Mouse (Mus musculus) midbrain, embryonic 14.5 days (tissue): ENCODE measurements around the gene Apol6. TPM values are rescaled to one million over a fixed set of nuclear protein-coding genes. Genes with fewer than 3 reads are reported as not detected.

Source experiments
- ATAC-seq: fragments of 200-750 bp; cut with Nextera tagmentation; 2 replicates; pipeline ENCODE4 v1.8.0; 2017; ENCODE audit warnings: moderate number of reproducible peaks, moderate library complexity; ENCODE audit not compliant: low FRiP score, low TSS enrichment
- DNase-seq: peaks from one replicate; pipeline ENCODE4 v3.0.0-alpha.2; 2015
- H3K27ac ChIP-seq: fragments of 300-500 bp; sonication (generic); replicated peaks from 2 replicates; pipeline ENCODE4 v1.5.1; 2014; ENCODE audit warnings: mild to moderate bottlenecking, low read depth, low read length, moderate library complexity
- H3K27me3 ChIP-seq: fragments of 300-500 bp; sonication (generic); 2 replicates; pipeline ENCODE4 v1.6.1; 2014; ENCODE audit warnings: low read length, control low read depth, mixed read lengths; ENCODE audit not compliant: control insufficient read depth, insufficient read depth
- H3K36me3 ChIP-seq: fragments of 300-500 bp; sonication (generic); 2 replicates; pipeline ENCODE4 v1.6.1; 2014; ENCODE audit warnings: low read length, control low read depth; ENCODE audit not compliant: control insufficient read depth, insufficient read depth
- H3K4me1 ChIP-seq: fragments of 300-500 bp; sonication (generic); 2 replicates; pipeline ENCODE4 v1.6.1; 2014; ENCODE audit warnings: mild to moderate bottlenecking, antibody characterized with exemption, low read length, control low read depth; ENCODE audit not compliant: control insufficient read depth, insufficient read depth
- H3K4me2 ChIP-seq: fragments of 300-500 bp; sonication (generic); 2 replicates; pipeline ENCODE4 v1.6.1; 2014; ENCODE audit warnings: mild to moderate bottlenecking, low read length, moderate library complexity
- H3K4me3 ChIP-seq: fragments of 300-500 bp; sonication (generic); replicated peaks from 2 replicates; pipeline ENCODE4 v1.5.1; 2014; ENCODE audit warnings: low read depth, low read length
- H3K9ac ChIP-seq: fragments of 300-500 bp; sonication (generic); replicated peaks from 2 replicates; pipeline ENCODE4 v1.6.1; 2014; ENCODE audit warnings: mild to moderate bottlenecking, low read length, moderate library complexity
- H3K9me3 ChIP-seq: fragments of 300-500 bp; sonication (generic); 2 replicates; pipeline ENCODE4 v1.6.1; 2016; ENCODE audit warnings: low read length, control low read depth, mixed read lengths; ENCODE audit not compliant: control insufficient read depth
- WGBS: fragments of 180-500 bp; shearing (Covaris S2); extraction: QIAGEN DNeasy Blood & Tissue Kit; methylation state at CpG from one replicate; pipeline ENCODE4 v1.1.7; 2014; 5-methylcytosine and 5-hydroxymethylcytosine counted together
- polyA plus RNA-seq: library from polyadenylated mRNA; unstranded; fragments of >200 nt; fragmentation: Nextera tagmentation; extraction: Ambion mirVana; gene quantifications from 2 replicates; pipeline ENCODE4 v1.2.1, GENCODE M21; 2014

Gene Apol6
- polyA plus RNA-seq, 1 experiment from 2014 or later, result not detected

DNA sequence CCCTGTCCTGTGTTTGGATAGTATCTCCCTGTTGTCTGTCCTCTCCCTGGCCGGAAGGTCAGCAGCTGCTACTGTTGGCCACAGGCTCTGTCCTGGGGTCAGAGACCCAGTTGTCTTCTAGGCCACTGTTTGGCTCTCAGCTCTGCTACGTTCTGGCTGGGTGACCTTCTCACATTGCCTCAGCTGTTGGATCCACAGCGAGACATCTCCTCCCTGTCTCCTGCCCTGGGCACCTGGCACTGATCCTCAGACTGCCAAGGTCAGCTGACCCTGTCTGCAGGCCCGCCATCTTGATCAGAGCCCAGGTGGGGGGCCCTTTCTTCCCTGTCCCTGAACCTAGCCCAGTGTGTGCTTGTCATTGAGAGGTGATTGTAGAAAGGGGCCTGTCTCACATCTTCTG lies 29.5 kb upstream of the Apol6 start:
- WGBS, result 78% methylated on average over 4 of the region's 4 CpGs
- Histone ChIP-seq H3K4me1 (peaks cover 4% of the 10 kb centered on the region), H3K9ac (no peak overlapping the region), H3K4me3 (no peak overlapping the region), H3K4me2 (no peak overlapping the region), H3K36me3 (no peaks in the 10 kb centered on the region), H3K27ac (peak overlapping the region; percentile 76; the same call in 1 of the 2 replicates), H3K27me3 (no peaks in the 10 kb centered on the region), H3K9me3 (no peaks in the 10 kb centered on the region)
- DNase-seq, result no peak
- ATAC-seq, result no peak

DNA sequence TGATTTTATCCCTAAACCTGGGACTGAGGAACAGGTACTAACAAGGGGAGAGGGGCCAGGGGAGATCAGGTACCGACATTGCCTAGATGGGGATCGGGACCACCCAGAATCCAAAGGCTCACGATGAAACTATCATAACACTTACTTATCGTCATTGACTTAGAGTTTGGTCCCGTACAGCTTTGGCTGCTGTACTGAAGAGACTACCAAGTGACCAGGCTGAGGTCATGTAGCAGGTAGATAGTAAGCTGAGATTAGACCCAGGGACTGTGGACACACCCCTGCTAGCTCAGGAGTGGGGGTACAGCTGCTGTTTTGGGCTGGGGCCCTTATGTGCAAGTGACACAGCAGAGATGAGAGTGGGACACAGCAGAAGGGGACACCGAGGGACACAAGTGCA lies 28.0 kb upstream of the Apol6 start:
- Histone ChIP-seq H3K36me3 (no peaks in the 10 kb centered on the region), H3K27ac (no peak overlapping the region), H3K4me1 (peaks cover 4% of the 10 kb centered on the region), H3K4me3 (no peak overlapping the region), H3K4me2 (no peak overlapping the region), H3K27me3 (no peaks in the 10 kb centered on the region), H3K9me3 (no peaks in the 10 kb centered on the region), H3K9ac (no peak overlapping the region)
- WGBS, result 90% methylated on average over 6 of the region's 6 CpGs
- DNase-seq, result no peak
- ATAC-seq, result no peak

GRCm38 (mm10) chr15:77017897-77018296 lies 26.6 kb upstream of the Apol6 start:
- H3K4me3 ChIP-seq, result no peak overlapping the region
- no peaks in the 10 kb centered on the region for H3K9me3 ChIP-seq
- DNase-seq (no peak), ATAC-seq (no peak)
- H3K4me2 ChIP-seq, result no peak overlapping the region
- no peaks in the 10 kb centered on the region for H3K36me3 ChIP-seq
- no peaks in the 10 kb centered on the region for H3K27me3 ChIP-seq
- no peak overlapping the region for H3K27ac ChIP-seq
- no peak overlapping the region for H3K9ac ChIP-seq
- H3K4me1 ChIP-seq, result peaks cover 4% of the 10 kb centered on the region

DNA sequence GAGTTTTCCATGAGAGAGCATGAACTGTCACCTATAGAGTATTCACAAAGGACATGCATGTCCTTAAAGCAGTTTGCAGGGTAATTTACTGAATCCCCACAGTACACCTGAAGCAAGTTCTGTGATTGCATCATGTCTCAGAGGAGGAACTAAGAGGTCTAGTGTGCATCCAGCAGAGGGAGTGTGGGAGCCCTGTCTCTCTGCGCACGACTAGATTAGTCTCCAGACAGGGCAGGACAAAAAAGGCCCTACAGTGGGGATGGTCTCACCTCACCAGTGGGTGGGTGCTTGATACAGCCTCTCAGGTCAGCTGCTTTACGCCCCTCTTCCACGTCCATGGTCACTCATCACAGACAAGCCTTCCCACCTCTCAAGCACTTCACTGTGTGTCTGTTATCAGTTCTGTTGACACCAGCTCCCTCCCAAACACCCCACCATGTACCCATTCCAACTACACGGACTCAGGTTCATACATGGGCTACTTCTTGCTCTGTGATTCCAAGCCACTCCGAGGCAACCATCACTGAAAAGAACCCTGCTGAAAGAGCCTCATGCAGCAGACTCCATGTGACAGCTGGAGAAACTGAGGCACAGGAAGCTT lies 25.7 kb upstream of the Apol6 start:
- no peaks in the 10 kb centered on the region for H3K36me3 ChIP-seq
- H3K4me2 ChIP-seq, result no peak overlapping the region
- 55% methylated on average over 6 of the region's 6 CpGs for WGBS
- no peak overlapping the region for H3K27ac ChIP-seq
- no peaks in the 10 kb centered on the region for H3K9me3 ChIP-seq
- DNase-seq, result peak; percentile 37
- H3K9ac ChIP-seq, result no peak overlapping the region
- no peak for ATAC-seq
- H3K4me1 ChIP-seq, result no peaks in the 10 kb centered on the region; the same call in 1 of the 2 replicates
- H3K27me3 ChIP-seq, result no peaks in the 10 kb centered on the region
- H3K4me3 ChIP-seq, result no peak overlapping the region

GRCm38 (mm10) chr15:77019533-77019932 lies 25.0 kb upstream of the Apol6 start:
- Histone ChIP-seq H3K9ac (no peak overlapping the region), H3K27me3 (no peaks in the 10 kb centered on the region), H3K27ac (no peak overlapping the region), H3K9me3 (no peaks in the 10 kb centered on the region), H3K4me3 (no peak overlapping the region), H3K4me1 (no peaks in the 10 kb centered on the region), H3K36me3 (no peaks in the 10 kb centered on the region), H3K4me2 (no peak overlapping the region)
- no peak for DNase-seq
- ATAC-seq, result no peak
- 87% methylated on average over 7 of the region's 7 CpGs for WGBS

GRCm38 (mm10) chr15:77020136-77020535 lies 24.4 kb upstream of the Apol6 start:
- Histone ChIP-seq H3K4me2 (no peak overlapping the region), H3K9ac (no peak overlapping the region), H3K9me3 (no peaks in the 10 kb centered on the region), H3K36me3 (no peaks in the 10 kb centered on the region), H3K27me3 (no peaks in the 10 kb centered on the region), H3K4me1 (no peaks in the 10 kb centered on the region), H3K4me3 (no peak overlapping the region), H3K27ac (no peak overlapping the region)
- DNase-seq (no peak), ATAC-seq (no peak)
- 88% methylated on average over 4 of the region's 4 CpGs for WGBS

GRCm38 (mm10) chr15:77021056-77021455 lies 23.5 kb upstream of the Apol6 start:
- 89% methylated on average over 3 of the region's 3 CpGs for WGBS
- ATAC-seq, result no peak
- H3K27ac ChIP-seq, result no peak overlapping the region
- no peak overlapping the region for H3K4me3 ChIP-seq
- H3K9me3 ChIP-seq, result no peaks in the 10 kb centered on the region
- no peak overlapping the region for H3K9ac ChIP-seq
- no peaks in the 10 kb centered on the region for H3K27me3 ChIP-seq
- no peak for DNase-seq
- peaks cover 5% of the 10 kb centered on the region; the same call in 1 of the 2 replicates for H3K4me1 ChIP-seq
- no peaks in the 10 kb centered on the region for H3K36me3 ChIP-seq
- H3K4me2 ChIP-seq, result no peak overlapping the region

- 90% methylated on average over 4 of the region's 4 CpGs for WGBS
Measured at GRCm38 (mm10) chr15:77021851-77022250, 22.7 kb upstream of the Apol6 start.

DNA sequence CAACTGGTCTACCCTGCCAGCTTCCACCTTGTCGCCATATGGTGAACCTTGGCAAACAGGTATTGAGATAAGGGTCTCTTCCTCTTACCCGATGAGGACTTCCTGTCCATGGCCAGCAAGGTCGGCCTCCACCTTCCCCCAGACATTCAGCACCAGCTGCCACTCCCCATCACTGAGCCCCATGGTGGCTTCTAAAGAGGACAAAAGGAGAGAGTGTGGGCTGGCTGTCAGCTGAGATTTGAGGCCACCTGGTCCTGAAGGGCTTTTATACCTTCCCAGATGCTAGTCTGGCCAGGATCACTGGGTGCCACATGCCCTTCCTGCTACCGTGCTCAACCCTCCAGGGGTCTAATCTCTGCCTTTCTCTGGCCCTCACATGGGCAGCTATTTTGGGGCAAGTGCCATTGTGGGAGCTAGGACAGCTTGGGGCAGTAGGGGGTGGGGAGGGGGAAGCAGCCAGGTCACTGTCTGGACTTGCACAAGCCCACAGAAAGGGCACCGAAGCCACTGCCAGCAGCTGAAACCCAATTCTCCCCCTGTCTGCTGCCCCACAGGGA lies 22.1 kb upstream of the Apol6 start:
- peaks cover 7% of the 10 kb centered on the region; the same call in 1 of the 2 replicates for H3K4me1 ChIP-seq
- H3K9me3 ChIP-seq, result no peaks in the 10 kb centered on the region
- WGBS, result 80% methylated on average over 5 of the region's 5 CpGs
- DNase-seq (no peak), ATAC-seq (no peak)
- H3K27ac ChIP-seq, result no peak overlapping the region
- H3K36me3 ChIP-seq, result no peaks in the 10 kb centered on the region
- no peak overlapping the region for H3K9ac ChIP-seq
- H3K4me3 ChIP-seq, result no peak overlapping the region
- no peak overlapping the region for H3K4me2 ChIP-seq
- H3K27me3 ChIP-seq, result no peaks in the 10 kb centered on the region

More at GRCm38 (mm10) chr15:77021851-77022250, 22.7 kb upstream of the Apol6 start:
- Histone ChIP-seq H3K4me1 (peaks cover 7% of the 10 kb centered on the region; the same call in 1 of the 2 replicates), H3K27ac (no peak overlapping the region), H3K9me3 (no peaks in the 10 kb centered on the region), H3K4me3 (no peak overlapping the region), H3K9ac (no peak overlapping the region), H3K36me3 (no peaks in the 10 kb centered on the region), H3K4me2 (no peak overlapping the region), H3K27me3 (no peaks in the 10 kb centered on the region)
- no peak for DNase-seq
- ATAC-seq, result no peak
